In genomic region chr3:52196047-52196935, GRCm38 (mm10) we compare ENCODE assay signal across 8 mouse cellular contexts.
A peak's percentile ranks its signal among the peaks of the same experiment; 100 is the strongest.
DNase-seq lines count a peak whose midpoint lies in the region; ATAC-seq and TF ChIP-seq lines count a peak whose summit lies in the region.

No protein-coding gene starts in this region.

- no peaks in the 10 kb centered on the region for H3K36me3 ChIP-seq in liver, adult 2 months (ENCODE audit: control insufficient read depth, insufficient read depth, low read length)
- no peaks in the 10 kb centered on the region for H3K36me3 ChIP-seq in midbrain, postnatal 0 days (ENCODE audit: insufficient read depth, low read length)

- H3K27ac ChIP-seq in liver, adult 2 months (replicated peaks; ENCODE audit: insufficient read depth, low read depth, low read length) = peak overlapping the region; percentile 26
- peak overlapping the region; percentile 79 for H3K27ac ChIP-seq in midbrain, postnatal 0 days (ENCODE audit: low read depth, low read length)

- no peaks in the 10 kb centered on the region for H3K9me3 ChIP-seq in midbrain, postnatal 0 days (ENCODE audit: low read length)

- peak; percentile 94 for TF ChIP-seq CTCF in liver, adult 2 months (IDR thresholded peaks at IDR 0.05; ENCODE audit: low read depth, low read length)
- TF ChIP-seq CTCF in midbrain, postnatal 0 days (IDR thresholded peaks at IDR 0.05) = peak; percentile 86

- peak overlapping the region; percentile 50 for H3K4me3 ChIP-seq in liver, adult 2 months (ENCODE audit: insufficient read depth, low read depth, low read length)
- H3K4me3 ChIP-seq in midbrain, postnatal 0 days (ENCODE audit: low read depth, low read length) = peak overlapping the region; percentile 39

- peak overlapping the region; percentile 92 for H3K4me2 ChIP-seq in midbrain, postnatal 0 days (ENCODE audit: low read depth, low read length, poor library complexity, severe bottlenecking)

- peaks cover 9% of the 10 kb centered on the region for H3K4me1 ChIP-seq in liver, adult 2 months (ENCODE audit: control insufficient read depth, insufficient read depth, low read length)
- H3K4me1 ChIP-seq in midbrain, postnatal 0 days (ENCODE audit: insufficient read depth, low read length) = peaks cover 6% of the 10 kb centered on the region

- WGBS in liver, adult 2 months = 8% methylated on average over 28 of the region's 39 CpGs
- WGBS in midbrain, postnatal 0 days = 2% methylated on average over 32 of the region's 39 CpGs

- H3K79me2 ChIP-seq in liver, adult 2 months (ENCODE audit: control insufficient read depth, insufficient read depth, low read length) = no peaks in the 10 kb centered on the region

- H3K9ac ChIP-seq in liver, adult 2 months (ENCODE audit: low read depth, low read length) = peak overlapping the region; percentile 62
- peak overlapping the region; percentile 72 for H3K9ac ChIP-seq in midbrain, postnatal 0 days (replicated peaks; ENCODE audit: low read length, poor library complexity, severe bottlenecking)

- H3K27me3 ChIP-seq in liver, adult 2 months (ENCODE audit: control insufficient read depth, insufficient read depth, low read length) = no peaks in the 10 kb centered on the region
- no peaks in the 10 kb centered on the region for H3K27me3 ChIP-seq in midbrain, postnatal 0 days (ENCODE audit: insufficient read depth, low read length)

- ATAC-seq in midbrain, postnatal 0 days (ENCODE audit: low FRiP score) = peak; percentile 86

- TF ChIP-seq POLR2A in liver, adult 2 months (IDR thresholded peaks at IDR 0.05; ENCODE audit: extremely low read depth, insufficient read depth, low read length) = no peak

- DNase-seq in layer of hippocampus, adult 11-12 months (ENCODE audit: low spot score) = peak; percentile 69
- no peak for DNase-seq in layer of hippocampus, adult 9-10 months (ENCODE audit: low spot score)
- DNase-seq in embryo, embryonic 9.5 days (ENCODE audit: extremely low spot score) = peak; percentile 91
- peak; percentile 65 to 66 for DNase-seq in heart, adult 9 months (ENCODE audit: low spot score in 2 of 2)
- peak; percentile 45 to 56 for DNase-seq in kidney, adult 8-10 months
- DNase-seq in liver, adult 2 months (ENCODE audit: extremely low read depth, low read depth, low spot score) = peak; percentile 23
- peak; percentile 91 for DNase-seq in midbrain, postnatal 0 days (ENCODE audit: low spot score)
- DNase-seq in spleen, postnatal 10 days (ENCODE audit: low spot score in 2 of 2) = peak; percentile 54 to 78
